Mouse (Mus musculus): ENCODE measurements around the gene Fth1. TPM values are rescaled to one million over a fixed set of nuclear protein-coding genes. Genes with fewer than 3 reads are reported as not detected.
"Not testable (repeated sequence)": the region's sequence is repeated elsewhere in the genome, so short reads cannot be mapped to it uniquely, and the experiment has no call there.

Fth1 gene
- polyA plus RNA-seq (2014; fragmentation: Nextera tagmentation; extraction: Ambion mirVana): 1,442 and 1,550 TPM in 2 replicates

DNA sequence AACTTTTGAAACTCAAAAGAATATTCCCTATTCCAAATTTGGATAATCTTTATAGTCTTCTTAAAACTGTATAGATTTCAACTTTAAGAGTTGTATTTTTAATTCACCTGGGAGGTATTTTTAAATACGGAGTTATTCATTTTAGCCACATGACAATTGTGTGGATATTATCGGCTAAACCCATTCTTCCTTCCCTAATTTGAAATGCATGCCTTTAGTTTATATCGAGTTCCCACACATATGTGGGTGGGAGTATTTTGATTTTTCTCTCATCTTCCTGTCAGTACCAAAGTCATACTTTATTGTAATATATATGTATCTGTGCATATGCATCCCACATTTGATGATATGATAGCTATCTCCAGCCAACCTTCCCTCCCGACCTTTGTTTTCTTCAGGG, at the start of gene Fth1:
Fth1 (plus strand) TSS at position 341 of the 400 bp plus-strand sequence.
- Histone ChIP-seq H3K27ac (ENCODE audit: low read depth, low read length) (no peak within 1 kb of the TSS), H3K9me3 (replicated peaks; ENCODE audit: control insufficient read depth, low read length) (no peaks in the 10 kb centered on the region), H3K27me3 (replicated peaks; ENCODE audit: control insufficient read depth, insufficient read depth, low read length) (no peaks in the 10 kb centered on the region), H3K4me2 (ENCODE audit: low read length) (no peak within 1 kb of the TSS), H3K4me1 (ENCODE audit: control insufficient read depth, insufficient read depth, low read length) (peaks cover 16% of the 10 kb centered on the region), H3K9ac (ENCODE audit: low read length) (peak within 1 kb of the TSS; percentile 13; the same call in 1 of the 2 replicates), H3K4me3 (ENCODE audit: low read depth, low read length) (no peak within 1 kb of the TSS), H3K36me3 (ENCODE audit: control insufficient read depth, insufficient read depth, low read length) (peaks cover 13% of the 10 kb centered on the region)
- WGBS: 91% methylated on average over 4 of the region's 4 CpGs
- ATAC-seq (no peak), DNase-seq (ENCODE audit: low spot score) (no peak)

DNA sequence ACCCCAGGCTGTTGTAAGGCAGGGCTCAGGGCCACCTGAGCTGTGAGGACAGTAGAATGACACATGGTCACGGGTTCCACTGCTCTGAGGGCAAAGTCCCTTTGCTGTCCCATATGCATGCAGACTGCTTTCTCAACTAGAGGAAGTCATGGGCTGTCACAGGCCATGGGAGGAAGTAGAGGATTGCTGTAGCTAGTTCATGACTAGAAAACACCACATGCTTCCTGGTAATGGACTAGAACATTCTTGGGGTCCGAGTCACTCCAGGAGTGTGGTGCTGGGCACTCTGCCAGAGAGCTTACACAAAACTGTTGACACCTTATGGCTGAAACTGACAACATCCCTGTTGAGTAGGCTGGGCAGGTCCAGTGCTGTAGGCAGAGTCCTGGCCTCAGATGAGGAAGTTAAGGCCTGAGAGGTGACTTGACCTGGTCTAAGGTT, 49.2 kb upstream of the Fth1 start:
- H3K4me1 ChIP-seq (ENCODE audit: control insufficient read depth, insufficient read depth, low read length); H3K36me3 ChIP-seq (ENCODE audit: control insufficient read depth, insufficient read depth, low read length); H3K4me2 ChIP-seq (ENCODE audit: low read length); H3K9me3 ChIP-seq (replicated peaks; ENCODE audit: control insufficient read depth, low read length); H3K27me3 ChIP-seq (replicated peaks; ENCODE audit: control insufficient read depth, insufficient read depth, low read length); ATAC-seq; DNase-seq (ENCODE audit: low spot score); H3K4me3 ChIP-seq (ENCODE audit: low read depth, low read length); H3K27ac ChIP-seq (ENCODE audit: low read depth, low read length); H3K9ac ChIP-seq (ENCODE audit: low read length): not testable (repeated sequence)
- WGBS: 85% methylated on average over 2 of the region's 2 CpGs

DNA sequence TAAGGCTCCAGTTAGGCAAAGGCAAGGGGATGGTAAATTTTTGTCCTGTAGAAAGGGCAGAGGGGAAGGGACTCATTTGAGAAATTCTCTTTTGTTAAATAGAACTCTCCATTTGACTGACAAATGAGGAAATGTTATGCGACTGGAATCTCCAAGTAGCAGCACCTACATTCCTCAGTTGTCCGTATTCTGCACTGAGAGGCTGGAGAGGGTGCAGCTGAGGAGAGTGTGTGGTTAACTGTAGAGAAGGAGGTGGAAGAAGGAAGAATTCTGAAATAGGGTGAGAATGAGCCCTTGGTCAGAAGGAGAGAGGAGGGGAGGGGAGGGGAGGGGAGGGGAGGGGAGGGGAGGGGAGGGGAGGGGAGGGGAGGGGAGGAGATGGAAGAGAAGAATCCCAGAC, 46.5 kb upstream of the Fth1 start:
- H3K9me3 ChIP-seq (replicated peaks; ENCODE audit: control insufficient read depth, low read length): no peaks in the 10 kb centered on the region
- H3K27me3 ChIP-seq (replicated peaks; ENCODE audit: control insufficient read depth, insufficient read depth, low read length): no peaks in the 10 kb centered on the region
- ATAC-seq (no peak), DNase-seq (ENCODE audit: low spot score) (no peak)
- 70% methylated on average over 2 of the region's 2 CpGs for WGBS
- no peak overlapping the region for H3K27ac ChIP-seq (ENCODE audit: low read depth, low read length)
- no peaks in the 10 kb centered on the region for H3K4me1 ChIP-seq (ENCODE audit: control insufficient read depth, insufficient read depth, low read length)
- no peaks in the 10 kb centered on the region for H3K36me3 ChIP-seq (ENCODE audit: control insufficient read depth, insufficient read depth, low read length)
- H3K4me3 ChIP-seq (ENCODE audit: low read depth, low read length): no peak overlapping the region
- no peak overlapping the region for H3K9ac ChIP-seq (ENCODE audit: low read length)
- H3K4me2 ChIP-seq (ENCODE audit: low read length): no peak overlapping the region

- no peaks in the 10 kb centered on the region for H3K36me3 ChIP-seq (ENCODE audit: control insufficient read depth, insufficient read depth, low read length)
- no peak overlapping the region for H3K27ac ChIP-seq (ENCODE audit: low read depth, low read length)
- no peaks in the 10 kb centered on the region for H3K4me1 ChIP-seq (ENCODE audit: control insufficient read depth, insufficient read depth, low read length)
- no peak overlapping the region for H3K9ac ChIP-seq (ENCODE audit: low read length)
- ATAC-seq: no peak
- H3K4me2 ChIP-seq (ENCODE audit: low read length): no peak overlapping the region
- WGBS: 69% methylated on average over 5 of the region's 5 CpGs
- H3K4me3 ChIP-seq (ENCODE audit: low read depth, low read length): no peak overlapping the region
- no peak for DNase-seq (ENCODE audit: low spot score)
- H3K27me3 ChIP-seq (replicated peaks; ENCODE audit: control insufficient read depth, insufficient read depth, low read length): no peaks in the 10 kb centered on the region
- no peaks in the 10 kb centered on the region for H3K9me3 ChIP-seq (replicated peaks; ENCODE audit: control insufficient read depth, low read length)
Measured at GRCm38 (mm10) chr19:9936579-9936978, 43.8 kb upstream of the Fth1 start.

GRCm38 (mm10) chr19:9937428-9937827, 43.0 kb upstream of the Fth1 start:
- Histone ChIP-seq H3K4me1 (ENCODE audit: control insufficient read depth, insufficient read depth, low read length) (no peaks in the 10 kb centered on the region), H3K9me3 (replicated peaks; ENCODE audit: control insufficient read depth, low read length) (no peaks in the 10 kb centered on the region), H3K4me3 (ENCODE audit: low read depth, low read length) (no peak overlapping the region), H3K9ac (ENCODE audit: low read length) (no peak overlapping the region), H3K4me2 (ENCODE audit: low read length) (no peak overlapping the region), H3K36me3 (ENCODE audit: control insufficient read depth, insufficient read depth, low read length) (no peaks in the 10 kb centered on the region), H3K27ac (ENCODE audit: low read depth, low read length) (no peak overlapping the region), H3K27me3 (replicated peaks; ENCODE audit: control insufficient read depth, insufficient read depth, low read length) (no peaks in the 10 kb centered on the region)
- DNase-seq (ENCODE audit: low spot score) (no peak), ATAC-seq (no peak)
- 63% methylated on average over 5 of the region's 5 CpGs for WGBS

- no peaks in the 10 kb centered on the region for H3K9me3 ChIP-seq (replicated peaks; ENCODE audit: control insufficient read depth, low read length)
- H3K27me3 ChIP-seq (replicated peaks; ENCODE audit: control insufficient read depth, insufficient read depth, low read length): no peaks in the 10 kb centered on the region
- H3K36me3 ChIP-seq (ENCODE audit: control insufficient read depth, insufficient read depth, low read length): no peaks in the 10 kb centered on the region
- ATAC-seq (no peak), DNase-seq (ENCODE audit: low spot score) (no peak)
- no peak overlapping the region for H3K9ac ChIP-seq (ENCODE audit: low read length)
- no peak overlapping the region for H3K27ac ChIP-seq (ENCODE audit: low read depth, low read length)
- WGBS: 83% methylated on average over 6 of the region's 6 CpGs
- H3K4me3 ChIP-seq (ENCODE audit: low read depth, low read length): no peak overlapping the region
- no peaks in the 10 kb centered on the region for H3K4me1 ChIP-seq (ENCODE audit: control insufficient read depth, insufficient read depth, low read length)
- H3K4me2 ChIP-seq (ENCODE audit: low read length): no peak overlapping the region
Measured at GRCm38 (mm10) chr19:9938156-9938823, 42.1 kb upstream of the Fth1 start.

DNA sequence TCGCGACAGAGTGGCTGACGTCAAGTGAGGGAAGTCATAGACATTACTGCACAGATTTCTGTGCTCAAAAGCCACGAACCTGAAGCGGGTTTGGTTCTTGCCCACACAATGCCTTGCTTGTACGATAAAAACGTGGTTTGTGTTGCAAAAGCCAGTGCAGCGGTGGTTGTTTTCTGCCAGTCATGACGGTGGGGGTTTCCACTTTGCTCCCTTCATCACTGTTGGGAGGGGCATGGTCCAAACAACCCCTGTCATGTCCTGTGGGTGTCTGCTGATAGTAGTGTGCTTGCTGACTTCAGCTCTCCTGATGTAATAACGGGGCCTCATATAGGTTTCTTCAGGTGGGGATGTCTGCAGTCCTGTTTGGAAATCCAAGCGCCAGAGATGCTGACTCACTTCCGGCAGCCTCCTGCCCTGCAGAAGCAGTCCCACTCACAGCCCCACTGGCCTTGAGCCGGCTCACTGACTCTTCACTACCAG, 41.5 kb upstream of the Fth1 start:
- Histone ChIP-seq H3K27me3 (replicated peaks; ENCODE audit: control insufficient read depth, insufficient read depth, low read length) (no peaks in the 10 kb centered on the region), H3K9ac (ENCODE audit: low read length) (no peak overlapping the region), H3K27ac (ENCODE audit: low read depth, low read length) (no peak overlapping the region), H3K4me3 (ENCODE audit: low read depth, low read length) (no peak overlapping the region), H3K9me3 (replicated peaks; ENCODE audit: control insufficient read depth, low read length) (no peaks in the 10 kb centered on the region), H3K36me3 (ENCODE audit: control insufficient read depth, insufficient read depth, low read length) (no peaks in the 10 kb centered on the region), H3K4me2 (ENCODE audit: low read length) (no peak overlapping the region), H3K4me1 (ENCODE audit: control insufficient read depth, insufficient read depth, low read length) (no peaks in the 10 kb centered on the region)
- DNase-seq (ENCODE audit: low spot score) (no peak), ATAC-seq (no peak)
- WGBS: 80% methylated on average over 13 of the region's 13 CpGs

DNA sequence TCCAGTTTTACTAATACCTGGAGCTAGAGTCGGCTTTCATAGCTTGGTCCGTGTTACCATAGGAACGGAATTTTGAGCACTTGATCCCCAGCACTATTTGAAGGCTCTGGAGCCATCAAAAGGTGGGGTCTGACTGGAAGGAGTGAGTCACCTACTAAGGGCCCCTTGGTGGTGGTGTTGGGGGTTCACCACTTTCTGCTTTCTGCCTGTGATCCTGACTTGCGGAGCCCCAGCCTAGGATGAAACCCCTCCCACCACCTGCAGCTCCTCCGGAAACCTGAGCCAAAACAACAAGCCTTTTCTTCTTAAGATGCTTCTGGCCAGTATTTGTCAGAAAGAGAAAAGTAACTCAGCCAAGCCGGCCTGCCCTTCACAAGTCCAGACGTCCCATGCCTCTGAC, 40.6 kb upstream of the Fth1 start:
- Histone ChIP-seq H3K4me1 (ENCODE audit: control insufficient read depth, insufficient read depth, low read length) (no peaks in the 10 kb centered on the region), H3K27ac (ENCODE audit: low read depth, low read length) (no peak overlapping the region), H3K36me3 (ENCODE audit: control insufficient read depth, insufficient read depth, low read length) (no peaks in the 10 kb centered on the region), H3K4me2 (ENCODE audit: low read length) (no peak overlapping the region), H3K27me3 (replicated peaks; ENCODE audit: control insufficient read depth, insufficient read depth, low read length) (no peaks in the 10 kb centered on the region), H3K9ac (ENCODE audit: low read length) (no peak overlapping the region), H3K9me3 (replicated peaks; ENCODE audit: control insufficient read depth, low read length) (no peaks in the 10 kb centered on the region), H3K4me3 (ENCODE audit: low read depth, low read length) (no peak overlapping the region)
- ATAC-seq (no peak), DNase-seq (ENCODE audit: low spot score) (no peak)
- 60% methylated on average over 7 of the region's 7 CpGs for WGBS

DNA sequence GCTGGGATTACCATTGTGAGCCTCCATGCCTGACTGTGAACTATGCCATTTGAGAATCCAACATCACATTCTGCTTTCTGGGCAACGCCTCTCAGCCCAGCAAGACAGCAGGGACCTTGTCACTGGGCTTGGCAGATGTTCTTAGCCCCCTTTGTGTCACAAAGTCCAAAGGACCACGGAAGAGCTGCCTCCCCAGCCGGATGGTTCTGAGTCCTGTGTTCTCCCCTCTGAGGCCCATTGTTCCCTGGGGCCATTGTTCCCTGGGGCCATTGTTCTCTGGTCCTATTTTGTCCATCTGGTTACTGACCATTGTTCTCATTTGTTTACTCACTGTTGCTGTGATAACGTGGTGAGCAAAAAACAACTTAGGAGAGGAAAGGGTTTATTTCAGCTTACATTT, 39.5 kb upstream of the Fth1 start:
- no peak for DNase-seq (ENCODE audit: low spot score)
- H3K4me2 ChIP-seq (ENCODE audit: low read length): no peak overlapping the region
- H3K27ac ChIP-seq (ENCODE audit: low read depth, low read length): no peak overlapping the region
- H3K27me3 ChIP-seq (replicated peaks; ENCODE audit: control insufficient read depth, insufficient read depth, low read length): no peaks in the 10 kb centered on the region
- no peak overlapping the region for H3K4me3 ChIP-seq (ENCODE audit: low read depth, low read length)
- H3K36me3 ChIP-seq (ENCODE audit: control insufficient read depth, insufficient read depth, low read length): no peaks in the 10 kb centered on the region
- 9% methylated on average over 4 of the region's 4 CpGs for WGBS
- H3K9ac ChIP-seq (ENCODE audit: low read length): no peak overlapping the region
- H3K4me1 ChIP-seq (ENCODE audit: control insufficient read depth, insufficient read depth, low read length): no peaks in the 10 kb centered on the region
- no peak for ATAC-seq
- no peaks in the 10 kb centered on the region for H3K9me3 ChIP-seq (replicated peaks; ENCODE audit: control insufficient read depth, low read length)

All from forebrain, embryonic 14.5 days (tissue).